Mouse (Mus musculus): Measurements from ENCODE around the gene Btnl9.

DNA sequence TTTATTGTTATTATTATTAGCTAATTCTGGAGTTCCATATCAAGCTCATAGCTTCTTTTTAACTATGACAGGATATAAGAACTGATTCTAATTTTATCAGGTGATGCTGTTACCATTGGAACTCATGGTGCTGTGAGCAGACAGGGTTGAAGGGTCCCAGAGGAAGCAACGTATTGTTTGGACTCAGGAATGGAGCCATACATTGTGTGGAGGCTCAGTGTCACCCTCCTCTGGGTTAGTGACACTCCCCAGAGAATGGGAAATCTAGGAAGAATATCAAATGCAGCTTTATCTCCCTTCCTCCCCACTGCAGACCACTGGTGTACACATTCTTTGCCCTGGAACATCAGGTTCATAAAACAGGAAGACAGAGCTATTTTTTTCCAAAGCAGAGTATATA is 3.8 kb downstream of the Btnl9 start:
- no peak for TF ChIP-seq CTCF (IDR thresholded peaks at IDR 0.05; ENCODE audit: extremely low read depth, insufficient read length, insufficient replicate concordance, low read depth, low read length)
- no peak for TF ChIP-seq POLR2A (IDR thresholded peaks at IDR 0.05; ENCODE audit: low read depth, low read length)
